Mouse (Mus musculus) MEL (cell line): ENCODE measurements around the gene Runx3. TPM values are rescaled to one million over a fixed set of nuclear protein-coding genes. Genes with fewer than 3 reads are reported as not detected.

Experiments used
- DNase-seq: peaks from one replicate; pipeline ENCODE4 v3.0.0; 2011; ENCODE audit warnings: low read depth, low spot score
- H3K27ac ChIP-seq: 2 replicates; pipeline ENCODE4 v1.5.1; 2012; ENCODE audit warnings: low read depth, mild to moderate bottlenecking, control low read depth, low read length, moderate library complexity; ENCODE audit not compliant: control insufficient read depth
- H3K27me3 ChIP-seq, 2 experiments: fragments of 150-350 bp in 1 of 2; sonication (generic) in 1 of 2; 2 replicates each; pipeline ENCODE4 v1.6.1; 2012; ENCODE audit warnings: low read length in 2 of 2, mild to moderate bottlenecking in 2 of 2, improper control_type of control experiment in 1 of 2, moderate library complexity in 1 of 2; ENCODE audit not compliant: insufficient read depth in 2 of 2, control insufficient read depth in 1 of 2
- H3K36me3 ChIP-seq, 2 experiments: 2 replicates each; pipeline ENCODE4 v1.6.1; 2012 to 2014; ENCODE audit warnings: low read length in 2 of 2, improper control_type of control experiment in 1 of 2, inconsistent platforms in 1 of 2, mild to moderate bottlenecking in 1 of 2; ENCODE audit not compliant: insufficient read depth in 2 of 2, control insufficient read depth in 1 of 2
- H3K4me1 ChIP-seq, 2 experiments: fragments of 150-350 bp in 1 of 2; sonication (generic) in 1 of 2; 2 replicates each; pipeline ENCODE4 v1.6.1; 2012; ENCODE audit warnings: low read length in 2 of 2, improper control_type of control experiment in 1 of 2, mild to moderate bottlenecking in 1 of 2; ENCODE audit not compliant: insufficient read depth in 2 of 2, control insufficient read depth in 1 of 2
- H3K4me3 ChIP-seq, 2 experiments: fragments of 150-350 bp in 1 of 2; sonication (generic) in 1 of 2; 2 replicates each; pipeline ENCODE4 v1.5.1; 2012; ENCODE audit warnings: low read depth in 2 of 2, low read length in 2 of 2, mild to moderate bottlenecking in 2 of 2, moderate library complexity in 2 of 2, control low read depth in 1 of 2, improper control_type of control experiment in 1 of 2; ENCODE audit not compliant: control insufficient read depth in 1 of 2, insufficient read depth in 1 of 2
- H3K79me2 ChIP-seq: 2 replicates; pipeline ENCODE4 v1.6.1; 2012; ENCODE audit warnings: mild to moderate bottlenecking, low read length, moderate library complexity; ENCODE audit not compliant: control insufficient read depth, poor library complexity, insufficient read depth
- H3K9ac ChIP-seq: 2 replicates; pipeline ENCODE4 v1.6.1; 2012; ENCODE audit warnings: low read depth, mild to moderate bottlenecking, control low read depth, low read length, moderate library complexity; ENCODE audit not compliant: control insufficient read depth, poor library complexity, severe bottlenecking
- H3K9me3 ChIP-seq: fragments of 150-350 bp; sonication (generic); replicated peaks from 2 replicates; pipeline ENCODE4 v1.6.1; 2012; ENCODE audit warnings: mild to moderate bottlenecking, low read length, improper control_type of control experiment, moderate library complexity; ENCODE audit not compliant: insufficient read depth
- CHD1 ChIP-seq: IDR thresholded peaks from 2 replicates; pipeline ENCODE4 v1.6.1; 2012; ENCODE audit warnings: low read depth, mild to moderate bottlenecking, inconsistent platforms, low read length, improper control_type of control experiment
- CHD2 ChIP-seq: IDR thresholded peaks from 2 replicates; pipeline ENCODE4 v1.6.1; 2011; ENCODE audit warnings: low read length, improper control_type of control experiment
- CTCF ChIP-seq, 3 experiments: IDR thresholded peaks in 2 of 3; conservative IDR thresholded peaks in 1 of 3; 2 replicates each; pipeline ENCODE4 v1.5.1; 2011 to 2012; ENCODE audit warnings: low read length in 3 of 3, low read depth in 2 of 3, mild to moderate bottlenecking in 2 of 3, improper control_type of control experiment in 1 of 3, inconsistent platforms in 1 of 3, mixed read lengths in 1 of 3, moderate library complexity in 1 of 3; ENCODE audit not compliant: control insufficient read depth in 1 of 3, insufficient read depth in 1 of 3, poor library complexity in 1 of 3, severe bottlenecking in 1 of 3
- ETS1 ChIP-seq: IDR thresholded peaks from 2 replicates; pipeline ENCODE4 v1.6.1; 2012; ENCODE audit warnings: low read depth, mild to moderate bottlenecking, inconsistent platforms, low read length, improper control_type of control experiment, moderate library complexity
- GATA1 ChIP-seq: IDR thresholded peaks from 2 replicates; pipeline ENCODE4 v1.6.1; 2011; ENCODE audit warnings: low read depth, low read length, improper control_type of control experiment
- HCFC1 ChIP-seq: IDR thresholded peaks from 2 replicates; pipeline ENCODE4 v1.6.1; 2012; ENCODE audit warnings: low read depth, mild to moderate bottlenecking, inconsistent platforms, low read length, improper control_type of control experiment, moderate library complexity
- MAZ ChIP-seq: IDR thresholded peaks from 2 replicates; pipeline ENCODE4 v1.6.1; 2012; ENCODE audit warnings: low read depth, mild to moderate bottlenecking, inconsistent platforms, low read length, improper control_type of control experiment
- MEF2A ChIP-seq: IDR thresholded peaks from 2 replicates; pipeline ENCODE4 v1.6.1; 2014; ENCODE audit warnings: low read depth, mild to moderate bottlenecking, inconsistent platforms, low read length, improper control_type of control experiment; ENCODE audit not compliant: poor library complexity, insufficient replicate concordance, severe bottlenecking; ENCODE audit errors: extremely low read depth
- MXI1 ChIP-seq: IDR thresholded peaks from 2 replicates; pipeline ENCODE4 v1.6.1; 2011; ENCODE audit warnings: mild to moderate bottlenecking, low read depth, low read length, improper control_type of control experiment
- MYB ChIP-seq: IDR thresholded peaks from 2 replicates; pipeline ENCODE4 v1.6.1; 2011; ENCODE audit warnings: mild to moderate bottlenecking, low read depth, low read length, improper control_type of control experiment
- NELFE ChIP-seq: IDR thresholded peaks from 2 replicates; pipeline ENCODE4 v1.6.1; 2011; ENCODE audit warnings: low read depth, low read length, improper control_type of control experiment
- NRF1 ChIP-seq: IDR thresholded peaks from 2 replicates; pipeline ENCODE4 v1.6.1; 2014; ENCODE audit warnings: low read depth, mild to moderate bottlenecking, inconsistent platforms, low read length, improper control_type of control experiment, moderate library complexity; ENCODE audit not compliant: poor library complexity, insufficient read depth, severe bottlenecking
- POLR2A ChIP-seq, 2 experiments: IDR thresholded peaks; 2 replicates each; pipeline ENCODE4 v1.6.1; 2011 to 2012; ENCODE audit warnings: low read length in 2 of 2, mild to moderate bottlenecking in 2 of 2, control low read depth in 1 of 2, improper control_type of control experiment in 1 of 2, low read depth in 1 of 2, moderate library complexity in 1 of 2; ENCODE audit not compliant: control insufficient read depth in 1 of 2, insufficient read depth in 1 of 2, poor library complexity in 1 of 2
- POLR2AphosphoS2 ChIP-seq: IDR thresholded peaks from 2 replicates; pipeline ENCODE4 v1.6.1; 2011; ENCODE audit warnings: low read length, improper control_type of control experiment
- POLR2AphosphoS5 ChIP-seq: IDR thresholded peaks from 2 replicates; pipeline ENCODE4 v1.6.1; 2012; ENCODE audit warnings: low read depth, borderline replicate concordance, mild to moderate bottlenecking, inconsistent platforms, low read length, moderate library complexity, mixed read lengths
- RCOR1 ChIP-seq: IDR thresholded peaks from 2 replicates; pipeline ENCODE4 v1.6.1; 2012; ENCODE audit warnings: low read depth, mild to moderate bottlenecking, inconsistent platforms, low read length, improper control_type of control experiment
- SIN3A ChIP-seq: IDR thresholded peaks from 2 replicates; pipeline ENCODE4 v1.6.1; 2012; ENCODE audit warnings: low read length, improper control_type of control experiment, inconsistent platforms
- SMC3 ChIP-seq: IDR thresholded peaks from 2 replicates; pipeline ENCODE4 v1.6.1; 2011; ENCODE audit warnings: low read depth, low read length, improper control_type of control experiment
- TAL1 ChIP-seq: IDR thresholded peaks from 2 replicates; pipeline ENCODE4 v1.6.1; 2012; ENCODE audit warnings: mild to moderate bottlenecking, inconsistent platforms, low read length, moderate library complexity, mixed read lengths
- UBTF ChIP-seq: IDR thresholded peaks from 2 replicates; pipeline ENCODE4 v1.6.1; 2012; ENCODE audit warnings: low read depth, mild to moderate bottlenecking, inconsistent platforms, low read length, improper control_type of control experiment, moderate library complexity, borderline replicate concordance; ENCODE audit not compliant: insufficient read depth
- USF1 ChIP-seq: IDR thresholded peaks from 2 replicates; pipeline ENCODE4 v1.6.1; 2014; ENCODE audit warnings: low read depth, mild to moderate bottlenecking, inconsistent platforms, low read length, improper control_type of control experiment, moderate library complexity
- USF2 ChIP-seq, 2 experiments: IDR thresholded peaks; 2 replicates each; pipeline ENCODE4 v1.6.1; 2011 to 2012; ENCODE audit warnings: improper control_type of control experiment in 2 of 2, low read length in 2 of 2, borderline replicate concordance in 1 of 2, inconsistent platforms in 1 of 2, low read depth in 1 of 2, mild to moderate bottlenecking in 1 of 2; ENCODE audit not compliant: insufficient read depth in 1 of 2
- polyA plus RNA-seq, 2 experiments: library from polyadenylated mRNA; stranded (reverse) in 1 of 2; unstranded in 1 of 2; fragments of >175 nt in 1 of 2; fragments of >200 nt in 1 of 2; gene quantifications; 2 replicates each; pipeline versions ENCODE4 v1.2.1 to v1.2.4; 2012; ENCODE audit warnings: low replicate concordance in 2 of 2, low read depth in 1 of 2; ENCODE audit not compliant: insufficient read length in 2 of 2, insufficient read depth in 1 of 2, missing spikeins in 1 of 2
- total RNA-seq: library from RNA; depleted of rRNA; stranded (reverse); fragments of 300-350 nt; gene quantifications from 2 replicates; pipeline ENCODE4 v1.2.3, GENCODE M21; 2012

The Runx3 gene
- total and polyA plus RNA-seq, 3 experiments, result 4.3 to 29.2 TPM; not detected in 1

DNA sequence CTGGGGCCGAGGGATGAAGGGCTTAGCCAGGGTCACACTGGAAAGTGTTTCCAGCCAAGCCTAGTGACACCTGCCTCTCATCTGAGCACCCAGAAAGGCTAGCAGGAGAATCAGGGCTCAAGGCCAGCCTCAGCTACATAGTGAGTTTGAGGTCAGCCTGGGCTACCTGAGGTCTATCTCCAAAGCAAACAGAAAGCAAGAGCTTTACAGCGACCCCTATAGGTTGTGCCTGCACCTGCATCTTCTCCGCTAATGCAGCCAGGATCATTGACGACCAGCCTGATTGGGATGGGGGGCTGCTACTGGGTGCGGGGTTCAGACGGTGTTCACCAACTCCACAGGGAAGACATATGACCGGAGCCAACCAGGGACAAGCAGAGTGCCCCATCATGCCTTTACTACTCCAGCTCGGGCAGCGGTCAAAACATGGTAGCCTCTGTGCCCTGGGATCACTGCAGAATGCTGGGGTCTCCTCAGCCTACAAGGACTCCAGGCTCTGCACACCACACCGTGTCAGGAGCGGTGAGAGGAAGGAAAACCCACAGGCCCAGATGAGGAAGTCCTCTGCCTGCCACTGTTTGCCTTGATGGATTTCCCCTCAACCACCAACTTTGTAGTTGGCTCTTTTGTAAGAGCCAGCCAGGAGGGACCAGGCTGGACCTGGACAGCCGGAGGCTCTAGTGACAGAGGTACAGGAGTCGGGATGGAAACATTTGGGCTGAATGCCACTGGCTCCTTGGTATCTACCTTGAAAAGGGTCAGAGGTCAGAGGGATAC is 35.2 kb upstream of the Runx3 start:
- H3K79me2 ChIP-seq, result no peaks in the 10 kb centered on the region
- peak; percentile 16; the same call in 1 of the 2 replicates for TF ChIP-seq SMC3
- TF ChIP-seq POLR2A (IDR thresholded peaks at IDR 0.05; ENCODE audit: control insufficient read depth in 1 of 2, insufficient read depth in 1 of 2, low read depth in 1 of 2, low read length in 2 of 2, poor library complexity in 1 of 2), result no peak
- TF ChIP-seq CTCF (IDR thresholded peaks at IDR 0.05 in 2 of 3, conservative IDR thresholded peaks at IDR 0.05 in 1 of 3; ENCODE audit: control insufficient read depth in 1 of 3, insufficient read depth in 1 of 3, low read depth in 2 of 3, low read length in 3 of 3, poor library complexity in 1 of 3, severe bottlenecking in 1 of 3), result peak; percentile 66 to 90 (median 69)
- TF ChIP-seq, all 39 proteins: peak for 2
- H3K4me3 ChIP-seq, result no peak overlapping the region
- H3K27me3 ChIP-seq, result peaks cover 0 to 2% of the 10 kb centered on the region in 2 experiments; a peak in 2 of 4 replicates
- H3K36me3 ChIP-seq, result no peaks in the 10 kb centered on the region
- H3K27ac ChIP-seq, result no peak overlapping the region
- H3K9ac ChIP-seq, result no peak overlapping the region
- no peaks in the 10 kb centered on the region for H3K4me1 ChIP-seq
- no peaks in the 10 kb centered on the region for H3K9me3 ChIP-seq
- peak; percentile 30 for DNase-seq

DNA sequence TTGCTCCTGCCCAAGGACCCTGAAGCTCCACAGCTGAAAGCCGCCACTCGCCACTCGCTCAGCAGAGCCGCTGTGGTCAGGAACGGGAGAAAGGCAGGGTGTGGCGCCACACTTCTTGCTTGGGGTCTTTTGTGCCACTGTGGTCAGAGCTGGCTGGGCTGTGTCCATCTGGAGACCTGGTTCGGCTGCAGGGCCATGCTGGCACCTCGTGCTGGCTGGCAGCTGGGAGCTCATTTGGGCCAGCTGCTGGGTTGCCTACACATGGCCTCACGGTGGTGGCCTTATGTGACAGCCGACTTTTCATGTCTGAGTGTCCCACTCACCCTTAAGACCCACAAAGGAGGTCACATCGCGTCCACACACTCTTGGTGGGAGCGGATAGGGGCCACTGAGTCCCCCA is 29.8 kb upstream of the Runx3 start:
- H3K4me1 ChIP-seq, result no peaks in the 10 kb centered on the region
- no peak overlapping the region for H3K27ac ChIP-seq
- H3K79me2 ChIP-seq, result no peaks in the 10 kb centered on the region
- TF ChIP-seq CTCF (IDR thresholded peaks at IDR 0.05 in 2 of 3, conservative IDR thresholded peaks at IDR 0.05 in 1 of 3; ENCODE audit: control insufficient read depth in 1 of 3, insufficient read depth in 1 of 3, low read depth in 2 of 3, low read length in 3 of 3, poor library complexity in 1 of 3, severe bottlenecking in 1 of 3) (no peak), POLR2AphosphoS5 (no peak), MYB (no peak), RCOR1 (no peak), TAL1 (no peak), GATA1 (no peak), SIN3A (no peak), NELFE (no peak), USF1 (no peak), MAZ (no peak)
- H3K27me3 ChIP-seq, result peaks cover 8 to 26% of the 10 kb centered on the region in 2 experiments
- H3K4me3 ChIP-seq, result no peak overlapping the region
- no peak overlapping the region for H3K9ac ChIP-seq
- H3K9me3 ChIP-seq, result no peaks in the 10 kb centered on the region
- no peak for DNase-seq
- no peaks in the 10 kb centered on the region for H3K36me3 ChIP-seq

DNA sequence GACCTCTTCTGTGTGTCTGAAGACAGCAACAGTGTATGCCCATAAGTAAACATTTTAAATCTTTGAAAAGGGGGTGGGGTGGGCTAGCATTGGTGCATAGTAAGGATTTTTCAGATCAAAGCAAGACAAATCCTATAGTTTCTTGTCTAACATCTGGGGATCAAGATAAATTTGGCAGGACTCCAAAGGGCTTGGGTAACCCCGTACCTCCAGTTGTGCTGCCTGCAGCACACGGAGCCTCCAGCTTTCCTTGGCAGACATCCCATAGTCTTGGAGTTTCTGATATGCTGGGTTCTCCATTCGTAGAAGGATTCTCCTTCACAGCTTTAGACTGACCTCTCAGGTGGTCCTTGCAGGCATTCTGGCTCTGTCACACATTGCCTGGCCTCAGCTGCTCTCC is 27.6 kb upstream of the Runx3 start:
- peaks cover 9 to 26% of the 10 kb centered on the region in 2 experiments for H3K27me3 ChIP-seq

More for the DNA sequence above, 27.6 kb upstream of the Runx3 start:
- H3K4me1 ChIP-seq, result no peaks in the 10 kb centered on the region
- TF ChIP-seq CTCF (IDR thresholded peaks at IDR 0.05 in 2 of 3, conservative IDR thresholded peaks at IDR 0.05 in 1 of 3; ENCODE audit: control insufficient read depth in 1 of 3, insufficient read depth in 1 of 3, low read depth in 2 of 3, low read length in 3 of 3, poor library complexity in 1 of 3, severe bottlenecking in 1 of 3) (no peak), CHD1 (no peak), POLR2AphosphoS2 (no peak), MAZ (no peak), NRF1 (no peak), USF2 (IDR thresholded peaks at IDR 0.05; ENCODE audit: borderline replicate concordance in 1 of 2, insufficient read depth in 1 of 2, low read depth in 1 of 2, low read length in 2 of 2) (no peak), SIN3A (no peak), HCFC1 (no peak), CHD2 (no peak), UBTF (no peak), MEF2A (no peak), MXI1 (no peak), ETS1 (no peak)
- no peaks in the 10 kb centered on the region for H3K9me3 ChIP-seq
- H3K27ac ChIP-seq, result no peak overlapping the region
- H3K9ac ChIP-seq, result no peak overlapping the region
- DNase-seq, result no peak
- no peaks in the 10 kb centered on the region for H3K36me3 ChIP-seq
- no peaks in the 10 kb centered on the region for H3K79me2 ChIP-seq
- no peak overlapping the region for H3K4me3 ChIP-seq
